Mouse (Mus musculus): ENCODE results near the gene Sae1. TPM values are rescaled to one million over a fixed set of nuclear protein-coding genes. Genes with fewer than 3 reads are reported as not detected.
A peak's percentile ranks its signal among the peaks of the same experiment; 100 is the strongest.

Gene Sae1
- total and polyA plus RNA-seq, 2 experiments from 2014 or later = 41.7 to 101 TPM

GRCm38 (mm10) chr7:16423731-16424130 is 36.1 kb upstream of the Sae1 start:
- TF ChIP-seq EP300 (IDR thresholded peaks at IDR 0.05; ENCODE audit: low read depth) (no peak), CTCF (IDR thresholded peaks at IDR 0.05; ENCODE audit: low read depth) (no peak)
- no peak overlapping the region for H3K9ac ChIP-seq (replicated peaks; ENCODE audit: low read depth, low read length)
- no peak overlapping the region for H3K4me3 ChIP-seq (ENCODE audit: low read depth, low read length)
- ATAC-seq (ENCODE audit: insufficient read depth, low read depth) (0 out of 2 replicates have a peak, but pooled peaks have one; percentile 8), DNase-seq (ENCODE audit: low spot score) (no peak)
- H3K27ac ChIP-seq (ENCODE audit: low read depth) = no peak overlapping the region
- peaks cover 98% of the 10 kb centered on the region for H3K36me3 ChIP-seq (replicated peaks; ENCODE audit: control insufficient read depth, insufficient read depth, low read length)
- WGBS = 65% methylated on average over 9 of the region's 9 CpGs
- H3K27me3 ChIP-seq (ENCODE audit: control insufficient read depth, insufficient read depth, low read length) = no peaks in the 10 kb centered on the region
- no peaks in the 10 kb centered on the region for H3K4me1 ChIP-seq (ENCODE audit: control insufficient read depth, insufficient read depth)
- H3K4me2 ChIP-seq (ENCODE audit: low read depth, low read length) = no peak overlapping the region
- no peaks in the 10 kb centered on the region for H3K9me3 ChIP-seq (replicated peaks; ENCODE audit: control insufficient read depth, low read length)

GRCm38 (mm10) chr7:16422222-16422856 is 34.7 kb upstream of the Sae1 start:
- no peak for ATAC-seq (ENCODE audit: insufficient read depth, low read depth)
- no peak for DNase-seq (ENCODE audit: low spot score)
- Histone ChIP-seq H3K9me3 (replicated peaks; ENCODE audit: control insufficient read depth, low read length) (no peaks in the 10 kb centered on the region), H3K9ac (replicated peaks; ENCODE audit: low read depth, low read length) (no peak overlapping the region), H3K4me1 (ENCODE audit: control insufficient read depth, insufficient read depth) (peaks cover 6% of the 10 kb centered on the region), H3K27ac (ENCODE audit: low read depth) (no peak overlapping the region), H3K4me2 (ENCODE audit: low read depth, low read length) (no peak overlapping the region), H3K4me3 (ENCODE audit: low read depth, low read length) (no peak overlapping the region), H3K27me3 (ENCODE audit: control insufficient read depth, insufficient read depth, low read length) (no peaks in the 10 kb centered on the region), H3K36me3 (replicated peaks; ENCODE audit: control insufficient read depth, insufficient read depth, low read length) (peaks cover 86% of the 10 kb centered on the region)
- TF ChIP-seq EP300 (IDR thresholded peaks at IDR 0.05; ENCODE audit: low read depth) (no peak), CTCF (IDR thresholded peaks at IDR 0.05; ENCODE audit: low read depth) (no peak)
- WGBS = 87% methylated on average over 18 of the region's 18 CpGs

GRCm38 (mm10) chr7:16420493-16421118 is 33.0 kb upstream of the Sae1 start:
- Histone ChIP-seq H3K4me1 (ENCODE audit: control insufficient read depth, insufficient read depth) (peaks cover 15% of the 10 kb centered on the region), H3K27me3 (ENCODE audit: control insufficient read depth, insufficient read depth, low read length) (no peaks in the 10 kb centered on the region), H3K4me3 (ENCODE audit: low read depth, low read length) (no peak overlapping the region), H3K9ac (replicated peaks; ENCODE audit: low read depth, low read length) (no peak overlapping the region), H3K9me3 (replicated peaks; ENCODE audit: control insufficient read depth, low read length) (no peaks in the 10 kb centered on the region), H3K27ac (ENCODE audit: low read depth) (no peak overlapping the region), H3K4me2 (ENCODE audit: low read depth, low read length) (no peak overlapping the region), H3K36me3 (replicated peaks; ENCODE audit: control insufficient read depth, insufficient read depth, low read length) (peaks cover 68% of the 10 kb centered on the region)
- WGBS = 91% methylated on average over 8 of the region's 8 CpGs
- ATAC-seq (ENCODE audit: insufficient read depth, low read depth) (no peak), DNase-seq (ENCODE audit: low spot score) (no peak)
- TF ChIP-seq CTCF (IDR thresholded peaks at IDR 0.05; ENCODE audit: low read depth) (no peak), EP300 (IDR thresholded peaks at IDR 0.05; ENCODE audit: low read depth) (no peak)

- H3K4me3 ChIP-seq (ENCODE audit: low read depth, low read length) = no peak overlapping the region
- no peak overlapping the region for H3K9ac ChIP-seq (replicated peaks; ENCODE audit: low read depth, low read length)
- H3K36me3 ChIP-seq (replicated peaks; ENCODE audit: control insufficient read depth, insufficient read depth, low read length) = peaks cover 49% of the 10 kb centered on the region
- no peak for TF ChIP-seq EP300 (IDR thresholded peaks at IDR 0.05; ENCODE audit: low read depth)
- no peak for TF ChIP-seq CTCF (IDR thresholded peaks at IDR 0.05; ENCODE audit: low read depth)
- no peak overlapping the region for H3K4me2 ChIP-seq (ENCODE audit: low read depth, low read length)
- H3K27me3 ChIP-seq (ENCODE audit: control insufficient read depth, insufficient read depth, low read length) = no peaks in the 10 kb centered on the region
- WGBS = 92% methylated on average over 5 of the region's 5 CpGs
- no peak overlapping the region; the same call in 1 of the 2 replicates for H3K27ac ChIP-seq (ENCODE audit: low read depth)
- H3K4me1 ChIP-seq (ENCODE audit: control insufficient read depth, insufficient read depth) = peaks cover 15% of the 10 kb centered on the region
- no peaks in the 10 kb centered on the region for H3K9me3 ChIP-seq (replicated peaks; ENCODE audit: control insufficient read depth, low read length)
- ATAC-seq (ENCODE audit: insufficient read depth, low read depth) = no peak
- DNase-seq (ENCODE audit: low spot score) = no peak
Observed at GRCm38 (mm10) chr7:16418713-16419112, 31.1 kb upstream of the Sae1 start.

GRCm38 (mm10) chr7:16417141-16417771 is 29.6 kb upstream of the Sae1 start:
- H3K27me3 ChIP-seq (ENCODE audit: control insufficient read depth, insufficient read depth, low read length) = no peaks in the 10 kb centered on the region
- peak overlapping the region; percentile 91 for H3K27ac ChIP-seq (ENCODE audit: low read depth)
- H3K36me3 ChIP-seq (replicated peaks; ENCODE audit: control insufficient read depth, insufficient read depth, low read length) = peaks cover 36% of the 10 kb centered on the region
- ATAC-seq (ENCODE audit: insufficient read depth, low read depth) = peak; percentile 93
- peak; percentile 86 for DNase-seq (ENCODE audit: low spot score)
- no peak overlapping the region for H3K9ac ChIP-seq (replicated peaks; ENCODE audit: low read depth, low read length)
- no peak for TF ChIP-seq EP300 (IDR thresholded peaks at IDR 0.05; ENCODE audit: low read depth)
- peak; percentile 3 for TF ChIP-seq CTCF (IDR thresholded peaks at IDR 0.05; ENCODE audit: low read depth)
- WGBS = 28% methylated on average over 10 of the region's 10 CpGs
- peaks cover 15% of the 10 kb centered on the region for H3K4me1 ChIP-seq (ENCODE audit: control insufficient read depth, insufficient read depth)
- H3K9me3 ChIP-seq (replicated peaks; ENCODE audit: control insufficient read depth, low read length) = no peaks in the 10 kb centered on the region
- no peak overlapping the region for H3K4me3 ChIP-seq (ENCODE audit: low read depth, low read length)
- peak overlapping the region; percentile 35 for H3K4me2 ChIP-seq (ENCODE audit: low read depth, low read length)
